Mouse (Mus musculus) neural tube, embryonic 11.5 days (tissue): ENCODE data around the gene 1700123O20Rik. TPM values are rescaled to one million over a fixed set of nuclear protein-coding genes. Genes with fewer than 3 reads are reported as not detected.

ENCODE experiments used
- ATAC-seq: fragments of 200-750 bp; cut with Nextera tagmentation; 2 replicates; pipeline ENCODE4 v1.8.0; 2017; ENCODE audit warnings: moderate number of reproducible peaks, mild to moderate bottlenecking, moderate TSS enrichment, moderate library complexity; ENCODE audit not compliant: insufficient read depth, low FRiP score, low TSS enrichment
- DNase-seq: peaks from one replicate; pipeline ENCODE4 v3.0.0-alpha.2; 2015; ENCODE audit warnings: low spot score
- H3K27ac ChIP-seq: fragments of 300-500 bp; sonication (generic); 2 replicates; pipeline ENCODE4 v1.5.1; 2014; ENCODE audit warnings: low read depth, mild to moderate bottlenecking, low read length
- H3K27me3 ChIP-seq: fragments of 300-500 bp; sonication (generic); 2 replicates; pipeline ENCODE4 v1.6.1; 2014; ENCODE audit warnings: mild to moderate bottlenecking, low read length, mixed read lengths; ENCODE audit not compliant: control insufficient read depth, insufficient read depth
- H3K36me3 ChIP-seq: fragments of 300-500 bp; sonication (generic); 2 replicates; pipeline ENCODE4 v1.6.1; 2014; ENCODE audit warnings: mild to moderate bottlenecking, low read length, moderate library complexity, mixed read lengths; ENCODE audit not compliant: control insufficient read depth, insufficient read depth
- H3K4me1 ChIP-seq: fragments of 300-500 bp; sonication (generic); 2 replicates; pipeline ENCODE4 v1.6.1; 2014; ENCODE audit warnings: low read length, mixed read lengths; ENCODE audit not compliant: control insufficient read depth, insufficient read depth
- H3K4me2 ChIP-seq: fragments of 300-500 bp; sonication (generic); 2 replicates; pipeline ENCODE4 v1.6.1; 2014; ENCODE audit warnings: low read depth, mild to moderate bottlenecking, moderate library complexity
- H3K4me3 ChIP-seq: fragments of 300-500 bp; sonication (generic); 2 replicates; pipeline ENCODE4 v1.5.1; 2014; ENCODE audit warnings: low read depth, low read length
- H3K9ac ChIP-seq: fragments of 300-500 bp; sonication (generic); 2 replicates; pipeline ENCODE4 v1.6.1; 2014; ENCODE audit warnings: mild to moderate bottlenecking, low read length
- H3K9me3 ChIP-seq: fragments of 300-500 bp; sonication (generic); 2 replicates; pipeline ENCODE4 v1.6.1; 2016; ENCODE audit warnings: low read length; ENCODE audit not compliant: control insufficient read depth
- WGBS: fragments of 180-500 bp; shearing (Covaris S2); extraction: QIAGEN DNeasy Blood & Tissue Kit; methylation state at CpG from one replicate; pipeline ENCODE4 v1.1.7; 2014; 5-methylcytosine and 5-hydroxymethylcytosine counted together
- polyA plus RNA-seq: library from polyadenylated mRNA; unstranded; fragments of >200 nt; fragmentation: Nextera tagmentation; extraction: Ambion mirVana; gene quantifications from 2 replicates; pipeline ENCODE4 v1.2.1, GENCODE M21; 2014

The 1700123O20Rik gene
- polyA plus RNA-seq, 1 experiment from 2014 or later: 103 TPM

GRCm38 (mm10) chr14:54686522-54687143, 617 bp downstream of the 1700123O20Rik start, which contains the start of gene Acin1:
TSS of gene Acin1 (minus strand) at chr14:54686931.
- H3K4me3 ChIP-seq: peak within 1 kb of the TSS; percentile 84
- H3K9me3 ChIP-seq: no peaks in the 10 kb centered on the region
- H3K27me3 ChIP-seq: no peaks in the 10 kb centered on the region
- under 1% methylated on average over 44 of the region's 44 CpGs for WGBS
- peaks cover 9% of the 10 kb centered on the region for H3K36me3 ChIP-seq
- H3K4me1 ChIP-seq: peaks cover 10% of the 10 kb centered on the region
- H3K27ac ChIP-seq: peak within 1 kb of the TSS; percentile 90
- peak; percentile 97 for ATAC-seq
- H3K4me2 ChIP-seq: peak within 1 kb of the TSS; percentile 63
- DNase-seq: peak; percentile 100
- H3K9ac ChIP-seq: peak within 1 kb of the TSS; percentile 95

GRCm38 (mm10) chr14:54687251-54687650, 1.2 kb downstream of the 1700123O20Rik start:
- Histone ChIP-seq H3K9me3 (no peaks in the 10 kb centered on the region), H3K27me3 (no peaks in the 10 kb centered on the region), H3K36me3 (peaks cover 9% of the 10 kb centered on the region), H3K4me2 (peak overlapping the region; percentile 63), H3K4me3 (peak overlapping the region; percentile 84), H3K27ac (no peak overlapping the region), H3K4me1 (peaks cover 10% of the 10 kb centered on the region), H3K9ac (peak overlapping the region; percentile 65)
- WGBS: 10% methylated on average over 8 of the region's 8 CpGs
- ATAC-seq (no peak), DNase-seq (no peak)

GRCm38 (mm10) chr14:54695042-54695441, 9.0 kb downstream of the 1700123O20Rik start:
- H3K4me3 ChIP-seq: no peak overlapping the region
- H3K9ac ChIP-seq: no peak overlapping the region
- H3K4me1 ChIP-seq: no peaks in the 10 kb centered on the region
- no peak overlapping the region for H3K4me2 ChIP-seq
- WGBS: 80% methylated on average over 6 of the region's 6 CpGs
- no peak overlapping the region for H3K27ac ChIP-seq
- ATAC-seq (no peak), DNase-seq (no peak)
- H3K27me3 ChIP-seq: no peaks in the 10 kb centered on the region
- peaks cover 9% of the 10 kb centered on the region for H3K36me3 ChIP-seq
- H3K9me3 ChIP-seq: no peaks in the 10 kb centered on the region

- H3K27me3 ChIP-seq: no peaks in the 10 kb centered on the region
- no peak overlapping the region for H3K27ac ChIP-seq
- DNase-seq (no peak), ATAC-seq (no peak)
- H3K9ac ChIP-seq: no peak overlapping the region
- H3K36me3 ChIP-seq: peaks cover 5% of the 10 kb centered on the region
- no peaks in the 10 kb centered on the region for H3K9me3 ChIP-seq
- no peak overlapping the region for H3K4me2 ChIP-seq
- no peaks in the 10 kb centered on the region for H3K4me1 ChIP-seq
- 90% methylated on average over 4 of the region's 4 CpGs for WGBS
- H3K4me3 ChIP-seq: no peak overlapping the region
Measured at GRCm38 (mm10) chr14:54696752-54697151, 10.7 kb downstream of the 1700123O20Rik start.

GRCm38 (mm10) chr14:54698733-54699132, 12.7 kb downstream of the 1700123O20Rik start, which contains the start of gene Gm29776:
TSS of gene Gm29776 (minus strand) at chr14:54698833.
- DNase-seq (no peak), ATAC-seq (no peak)
- H3K4me2 ChIP-seq: no peak within 1 kb of the TSS
- no peaks in the 10 kb centered on the region for H3K27me3 ChIP-seq
- WGBS: 63% methylated on average over 4 of the region's 4 CpGs
- H3K36me3 ChIP-seq: no peaks in the 10 kb centered on the region
- H3K4me1 ChIP-seq: no peaks in the 10 kb centered on the region
- no peak within 1 kb of the TSS for H3K27ac ChIP-seq
- H3K9ac ChIP-seq: no peak within 1 kb of the TSS
- no peak within 1 kb of the TSS for H3K4me3 ChIP-seq
- no peaks in the 10 kb centered on the region for H3K9me3 ChIP-seq

GRCm38 (mm10) chr14:54699586-54699985, 13.6 kb downstream of the 1700123O20Rik start:
- Histone ChIP-seq H3K9ac (no peak overlapping the region), H3K36me3 (no peaks in the 10 kb centered on the region), H3K4me2 (no peak overlapping the region), H3K27me3 (no peaks in the 10 kb centered on the region), H3K27ac (no peak overlapping the region), H3K4me3 (no peak overlapping the region), H3K9me3 (no peaks in the 10 kb centered on the region), H3K4me1 (no peaks in the 10 kb centered on the region)
- ATAC-seq: no peak
- no peak for DNase-seq
- WGBS: 47% methylated on average over 3 of the region's 3 CpGs

- no peak overlapping the region for H3K4me3 ChIP-seq
- no peak overlapping the region for H3K27ac ChIP-seq
- H3K36me3 ChIP-seq: no peaks in the 10 kb centered on the region
- H3K4me2 ChIP-seq: no peak overlapping the region
- H3K27me3 ChIP-seq: no peaks in the 10 kb centered on the region
- H3K4me1 ChIP-seq: no peaks in the 10 kb centered on the region
- 7% methylated on average over 6 of the region's 6 CpGs for WGBS
- DNase-seq (peak; percentile 77), ATAC-seq (no peak)
- H3K9me3 ChIP-seq: no peaks in the 10 kb centered on the region
- no peak overlapping the region for H3K9ac ChIP-seq
Measured at GRCm38 (mm10) chr14:54701298-54701697, 15.3 kb downstream of the 1700123O20Rik start.

GRCm38 (mm10) chr14:54703207-54703606, 17.2 kb downstream of the 1700123O20Rik start:
- 65% methylated on average over 10 of the region's 10 CpGs for whole genome bisulfite sequencing
- Histone ChIP-seq H3K4me1 (no peaks in the 10 kb centered on the region), H3K27me3 (no peaks in the 10 kb centered on the region), H3K4me3 (no peak overlapping the region), H3K4me2 (no peak overlapping the region), H3K27ac (no peak overlapping the region), H3K9ac (no peak overlapping the region), H3K36me3 (no peaks in the 10 kb centered on the region), H3K9me3 (no peaks in the 10 kb centered on the region)
- DNase-seq (no peak), ATAC-seq (no peak)

GRCm38 (mm10) chr14:54705844-54706243, 19.8 kb downstream of the 1700123O20Rik start:
- Histone ChIP-seq H3K9ac (no peak overlapping the region), H3K9me3 (no peaks in the 10 kb centered on the region), H3K4me2 (no peak overlapping the region), H3K4me1 (no peaks in the 10 kb centered on the region), H3K27me3 (no peaks in the 10 kb centered on the region), H3K4me3 (no peak overlapping the region), H3K36me3 (no peaks in the 10 kb centered on the region), H3K27ac (no peak overlapping the region)
- ATAC-seq (no peak), DNase-seq (no peak)
- WGBS: 60% methylated on average over 5 of the region's 5 CpGs
